Mouse (Mus musculus) E14TG2a.4 (cell line): Measurements from ENCODE around the gene Olfr764-ps1.
"Not testable (repeated sequence)": the region's sequence is repeated elsewhere in the genome, so short reads cannot be mapped to it uniquely, and the experiment has no call there.

Experiments used
- H3K27me3 ChIP-seq: 2 replicates; pipeline ENCODE4 v1.6.1; 2014; ENCODE audit warnings: low read length, control low read depth; ENCODE audit not compliant: insufficient read depth
- H3K36me3 ChIP-seq: 2 replicates; pipeline ENCODE4 v1.6.1; 2014; ENCODE audit warnings: low read length, control low read depth; ENCODE audit not compliant: insufficient read depth
- H3K4me1 ChIP-seq: replicated peaks from 2 replicates; pipeline ENCODE4 v1.6.1; 2014; ENCODE audit warnings: low read depth, low read length, control low read depth
- H3K4me3 ChIP-seq: replicated peaks from 2 replicates; pipeline ENCODE4 v1.5.1; 2014; ENCODE audit warnings: mild to moderate bottlenecking, low read length
- H3K9me3 ChIP-seq: 2 replicates; pipeline ENCODE4 v1.6.1; 2014; ENCODE audit warnings: low read length, control low read depth
- CTCF ChIP-seq: conservative IDR thresholded peaks from 2 replicates; pipeline ENCODE4 v1.5.1; 2014; ENCODE audit warnings: low read length
- NANOG ChIP-seq: IDR thresholded peaks from 2 replicates; pipeline ENCODE4 v1.6.1; 2014; ENCODE audit warnings: borderline replicate concordance, low read length, mixed read lengths
- POU5F1 ChIP-seq: IDR thresholded peaks from 2 replicates; pipeline ENCODE4 v1.6.1; 2014; ENCODE audit warnings: low read length, borderline replicate concordance

The Olfr764-ps1 gene

DNA sequence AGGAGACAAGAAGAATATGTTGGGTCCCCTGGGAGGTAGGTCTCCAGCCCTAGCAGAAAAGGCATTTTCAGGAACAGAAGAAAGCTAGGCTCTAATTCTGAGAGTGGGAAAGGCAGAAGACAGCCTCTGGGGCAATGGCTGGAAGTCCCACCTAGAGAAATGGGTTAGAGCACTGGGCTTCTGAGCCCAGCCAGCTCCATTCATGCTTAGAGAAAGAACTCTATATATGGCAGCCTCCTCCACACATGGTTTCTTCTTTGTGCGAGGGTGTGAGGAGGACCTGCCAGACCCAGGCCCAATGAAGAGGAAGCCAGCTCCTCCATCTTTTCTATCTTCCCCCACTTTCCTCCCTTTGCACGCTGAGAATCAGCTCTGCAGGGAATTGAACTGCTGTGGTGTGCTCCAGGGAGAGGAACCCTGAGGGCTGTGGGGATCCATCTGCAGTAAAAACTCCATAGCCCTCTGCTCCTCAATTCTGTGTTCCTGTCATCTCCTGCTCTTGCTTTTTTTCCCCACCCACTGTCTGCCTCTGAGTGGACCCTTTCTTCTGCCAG, 29.3 kb downstream of the Olfr764-ps1 start, which contains the start of gene Olfr763:
TSS of gene Olfr763 (plus strand) at position 504 of the 554 bp plus-strand sequence.
- no peak within 1 kb of the TSS for H3K4me3 ChIP-seq
- H3K9me3 ChIP-seq: peaks cover 39% of the 10 kb centered on the region
- H3K36me3 ChIP-seq: no peaks in the 10 kb centered on the region
- no peaks in the 10 kb centered on the region for H3K27me3 ChIP-seq
- TF ChIP-seq CTCF (no peak), NANOG (no peak), POU5F1 (no peak)
- no peaks in the 10 kb centered on the region for H3K4me1 ChIP-seq

DNA sequence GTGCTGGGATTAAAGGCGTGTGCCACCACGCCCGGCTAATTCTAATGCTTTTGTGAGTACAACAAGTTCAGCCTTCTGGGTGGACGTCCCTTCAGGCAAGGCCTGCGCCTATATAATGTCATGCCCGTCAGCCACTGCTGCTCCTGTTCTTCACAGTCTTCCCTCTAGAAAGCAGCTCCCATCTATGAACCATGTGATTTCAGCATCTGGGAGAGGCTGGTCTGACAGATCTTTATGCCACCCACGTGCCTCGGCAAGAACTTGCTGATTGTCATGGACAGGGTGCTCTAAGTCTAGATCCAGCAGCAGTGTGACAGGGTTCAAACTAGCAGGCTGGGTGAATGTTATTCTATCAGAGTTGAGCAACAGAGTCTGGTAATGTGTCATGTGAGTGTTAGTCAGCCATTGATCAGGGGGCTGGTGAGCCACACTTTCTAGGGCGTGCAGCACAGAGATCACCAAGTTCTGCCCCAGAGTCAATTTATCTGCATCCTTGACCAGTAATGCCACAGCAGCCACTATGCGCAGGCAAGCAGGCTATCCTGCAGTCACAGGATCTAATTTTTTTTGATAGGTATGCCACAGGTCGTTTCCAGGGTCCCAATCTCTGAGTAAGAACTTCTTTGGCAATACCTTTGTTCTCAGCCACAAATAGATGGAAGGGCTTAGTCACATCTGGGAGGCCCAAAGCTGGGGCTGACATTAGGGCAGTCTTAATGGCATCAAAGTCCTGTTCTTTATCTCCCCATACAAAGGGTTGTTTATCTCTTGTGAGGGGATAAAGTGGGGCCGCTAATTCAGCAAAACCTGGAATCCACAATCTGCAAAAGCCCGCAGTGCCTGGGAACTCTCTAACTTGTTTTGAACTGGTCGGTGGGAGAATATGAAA, 35.4 kb downstream of the Olfr764-ps1 start:
- H3K4me3 ChIP-seq: no peak overlapping the region
- H3K9me3 ChIP-seq: peaks cover 51% of the 10 kb centered on the region
- H3K36me3 ChIP-seq: no peaks in the 10 kb centered on the region
- TF ChIP-seq POU5F1 (no peak), CTCF (no peak), NANOG (no peak)
- no peaks in the 10 kb centered on the region for H3K4me1 ChIP-seq
- H3K27me3 ChIP-seq: no peaks in the 10 kb centered on the region

DNA sequence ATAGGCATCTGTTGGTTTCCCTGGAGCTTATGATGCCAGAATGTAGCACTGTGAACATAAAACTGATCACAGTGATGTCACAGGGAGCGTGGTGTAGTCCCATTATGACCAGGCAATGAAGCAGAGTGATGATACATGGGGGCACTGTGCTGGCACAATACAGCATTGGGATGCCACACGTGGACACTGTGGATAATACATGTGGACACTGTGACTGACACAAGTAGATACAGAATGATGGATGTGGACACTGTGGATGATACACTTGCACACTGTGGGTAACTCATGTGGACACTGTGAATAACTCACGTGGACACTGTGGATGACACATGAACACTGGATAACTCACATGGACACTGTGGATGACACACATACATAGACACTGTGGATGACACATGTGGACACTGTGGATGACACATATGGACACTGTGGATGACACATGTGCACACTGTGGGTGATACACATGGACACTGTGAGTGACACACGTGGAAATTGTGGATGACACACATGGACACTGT, 43.1 kb downstream of the Olfr764-ps1 start:
- Histone ChIP-seq H3K4me3 (no peak overlapping the region), H3K36me3 (no peaks in the 10 kb centered on the region), H3K4me1 (no peaks in the 10 kb centered on the region), H3K27me3 (no peaks in the 10 kb centered on the region), H3K9me3 (no peaks in the 10 kb centered on the region)
- no peak for TF ChIP-seq NANOG
- TF ChIP-seq POU5F1: no peak
- no peak for TF ChIP-seq CTCF

DNA sequence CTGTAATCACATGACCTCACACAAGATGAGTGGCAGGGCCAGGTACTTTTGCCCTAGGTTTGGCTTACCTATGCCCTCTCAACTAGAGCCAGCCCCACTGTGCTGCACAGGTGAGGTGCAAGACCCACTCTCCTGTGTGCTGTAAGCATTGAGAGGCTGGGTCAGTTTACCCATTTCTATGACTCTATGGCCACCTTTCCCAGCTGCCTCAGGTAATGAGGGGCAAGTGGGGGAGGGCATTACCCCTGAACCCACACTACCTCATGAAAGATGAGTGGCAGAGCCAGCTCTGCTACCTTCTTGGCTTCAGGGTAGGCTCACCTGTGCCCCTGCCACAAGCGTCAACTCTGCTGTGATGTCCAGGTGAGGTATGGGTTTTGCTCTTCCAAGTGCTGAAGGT, 43.9 kb downstream of the Olfr764-ps1 start:
- no peaks in the 10 kb centered on the region for H3K36me3 ChIP-seq
- TF ChIP-seq NANOG (no peak), CTCF (no peak), POU5F1 (no peak)
- H3K9me3 ChIP-seq: no peaks in the 10 kb centered on the region
- no peak overlapping the region for H3K4me3 ChIP-seq
- no peaks in the 10 kb centered on the region for H3K27me3 ChIP-seq
- no peaks in the 10 kb centered on the region for H3K4me1 ChIP-seq

DNA sequence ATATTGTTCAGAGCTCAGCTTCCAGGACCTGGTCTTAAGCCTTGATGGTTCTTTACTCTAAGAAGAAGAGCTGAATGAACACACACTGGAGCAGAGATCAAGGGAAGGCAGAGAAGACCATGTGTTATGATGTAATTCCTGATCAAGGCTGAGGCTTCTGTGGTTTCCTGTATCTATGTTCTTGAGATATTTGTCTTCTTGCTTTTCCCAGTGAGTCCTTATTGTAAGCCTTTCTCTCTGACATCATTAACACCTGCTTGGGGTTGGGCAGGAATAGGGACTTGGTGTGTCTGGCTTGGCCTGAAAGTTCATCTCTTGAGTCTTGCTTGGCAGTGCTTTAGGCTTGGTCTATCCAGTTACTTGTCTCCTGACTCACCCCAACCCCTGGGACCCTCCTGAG, 48.7 kb downstream of the Olfr764-ps1 start:
- H3K27me3 ChIP-seq: peaks cover 5% of the 10 kb centered on the region
- no peak overlapping the region for H3K4me3 ChIP-seq
- no peaks in the 10 kb centered on the region for H3K36me3 ChIP-seq
- TF ChIP-seq POU5F1 (no peak), NANOG (no peak), CTCF (no peak)
- no peaks in the 10 kb centered on the region for H3K4me1 ChIP-seq
- no peaks in the 10 kb centered on the region for H3K9me3 ChIP-seq

DNA sequence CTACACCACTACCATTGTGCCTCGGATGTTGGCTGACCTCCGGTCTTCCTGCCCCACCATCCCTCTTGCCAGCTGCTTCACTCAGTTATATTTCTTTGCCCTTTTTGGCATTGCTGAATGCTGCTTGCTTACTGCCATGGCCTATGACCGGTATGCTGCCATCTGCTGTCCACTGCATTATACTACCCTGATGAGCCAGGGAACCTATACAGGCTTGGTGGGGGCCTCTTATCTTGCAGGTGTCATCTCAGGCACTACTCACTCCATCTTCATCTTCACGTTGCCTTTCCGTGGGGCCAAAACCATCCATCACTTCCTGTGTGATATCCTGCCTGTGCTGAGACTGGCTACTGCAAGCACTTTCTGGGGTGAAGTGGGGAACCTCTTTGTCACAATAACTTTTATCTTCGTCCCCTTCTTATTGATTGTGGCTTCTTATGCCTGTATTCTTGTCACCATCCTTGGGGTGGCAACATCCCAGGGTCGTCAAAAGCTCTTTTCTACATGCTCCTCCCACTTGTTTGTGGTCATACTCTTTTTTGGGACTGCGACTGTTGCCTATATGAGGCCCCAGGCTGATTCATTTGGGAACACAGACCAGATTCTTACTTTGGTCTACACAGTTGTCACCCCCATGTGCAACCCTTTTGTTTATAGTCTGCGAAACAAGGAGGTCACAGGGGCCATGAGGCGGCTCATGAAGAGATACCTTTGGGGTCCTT, 49.4 kb downstream of the Olfr764-ps1 start:
- not testable (repeated sequence) for H3K27me3 ChIP-seq, H3K4me3 ChIP-seq, H3K4me1 ChIP-seq, H3K36me3 ChIP-seq, H3K9me3 ChIP-seq

DNA sequence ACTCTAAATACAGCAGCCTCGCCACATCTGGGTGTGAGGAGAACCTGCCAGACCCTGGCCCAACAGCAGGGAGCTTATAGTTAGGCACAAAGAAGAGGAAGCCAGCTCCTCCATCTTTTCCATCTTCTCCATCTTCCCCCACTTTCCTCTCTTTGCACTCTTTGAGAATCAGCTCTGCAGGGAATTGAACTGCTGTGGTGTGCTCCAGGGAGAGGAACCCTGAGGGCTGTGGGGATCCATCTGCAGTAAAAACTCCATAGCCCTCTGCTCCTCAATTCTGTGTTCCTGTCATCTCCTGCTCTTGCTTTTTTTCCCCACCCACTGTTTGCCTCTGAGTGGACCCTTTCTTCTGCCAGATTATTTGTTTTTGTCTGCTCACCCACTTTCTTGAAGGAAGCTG, 50.6 kb downstream of the Olfr764-ps1 start, which contains the start of gene Olfr9:
TSS of gene Olfr9 (plus strand) at position 301 of the 400 bp plus-strand sequence.
- not testable (repeated sequence) for H3K4me1 ChIP-seq, H3K9me3 ChIP-seq, H3K27me3 ChIP-seq

More for the DNA sequence above, 50.6 kb downstream of the Olfr764-ps1 start, which contains the start of gene Olfr9:
- not testable (repeated sequence) for H3K36me3 ChIP-seq, H3K4me3 ChIP-seq
